Mouse (Mus musculus) layer of hippocampus, adult 9-10 months (tissue): ENCODE data around the gene Caml.
"Not testable (repeated sequence)": the region's sequence is repeated elsewhere in the genome, so short reads cannot be mapped to it uniquely, and the experiment has no call there.

Experiments used
- DNase-seq: peaks from one replicate; pipeline ENCODE4 v3.0.0; 2022; ENCODE audit warnings: low spot score

The Caml gene

DNA sequence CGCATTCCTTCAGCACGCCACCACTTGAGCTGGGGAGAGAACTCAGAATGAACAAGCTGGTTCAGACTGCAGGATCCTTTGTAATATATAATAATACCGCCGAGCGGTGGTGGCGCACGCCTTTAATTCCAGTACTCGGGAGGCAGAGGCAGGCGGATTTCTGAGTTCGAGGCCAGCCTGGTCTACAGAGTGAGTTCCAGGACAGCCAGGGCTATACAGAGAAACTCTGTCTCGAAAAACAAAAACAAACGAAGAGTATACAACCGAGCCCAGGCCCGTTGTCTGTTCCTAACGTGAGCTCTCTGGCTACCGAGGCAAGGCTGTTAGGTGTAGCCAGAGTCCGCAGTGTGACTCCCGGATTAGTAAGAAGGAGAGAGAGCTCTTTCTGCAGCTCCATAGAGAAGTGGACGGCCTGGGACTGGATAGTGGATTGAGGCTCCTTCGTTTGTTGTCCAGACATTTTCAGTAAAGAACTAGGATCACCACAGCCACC lies 603 bp upstream of the Caml start:
- DNase-seq: not testable (repeated sequence)

- peak; percentile 52 for DNase-seq
Observed at GRCm38 (mm10) chr13:55634639-55635127, 11.9 kb downstream of the Caml start, which contains the start of gene Ddx46. Gene Ddx46 (plus strand): TSS chr13:55635027.

- no peak for DNase-seq
Observed at GRCm38 (mm10) chr13:55635146-55635571, 12.4 kb downstream of the Caml start.

- DNase-seq: no peak
Observed at GRCm38 (mm10) chr13:55636185-55636983, 13.6 kb downstream of the Caml start.

DNA sequence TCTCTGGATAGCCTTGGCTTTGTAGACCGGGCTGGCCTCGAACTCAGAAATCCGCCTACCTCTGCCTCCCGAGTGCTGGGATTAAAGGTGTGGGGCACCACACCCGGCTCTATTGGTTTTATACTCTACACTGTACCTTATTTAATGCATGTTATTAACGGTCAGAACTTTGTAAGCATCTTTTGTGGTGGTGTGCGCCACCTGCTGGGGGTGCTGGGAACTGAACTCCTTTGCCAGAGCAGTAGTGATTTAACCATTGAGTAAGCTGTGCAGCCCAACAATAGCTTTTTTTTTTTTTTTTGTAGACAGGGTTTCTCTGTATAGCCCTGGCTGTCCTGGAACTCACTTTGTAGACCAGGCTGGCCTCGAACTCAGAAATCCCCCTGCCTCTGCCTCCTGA lies 17.7 kb downstream of the Caml start:
- peak; percentile 79 for DNase-seq

DNA sequence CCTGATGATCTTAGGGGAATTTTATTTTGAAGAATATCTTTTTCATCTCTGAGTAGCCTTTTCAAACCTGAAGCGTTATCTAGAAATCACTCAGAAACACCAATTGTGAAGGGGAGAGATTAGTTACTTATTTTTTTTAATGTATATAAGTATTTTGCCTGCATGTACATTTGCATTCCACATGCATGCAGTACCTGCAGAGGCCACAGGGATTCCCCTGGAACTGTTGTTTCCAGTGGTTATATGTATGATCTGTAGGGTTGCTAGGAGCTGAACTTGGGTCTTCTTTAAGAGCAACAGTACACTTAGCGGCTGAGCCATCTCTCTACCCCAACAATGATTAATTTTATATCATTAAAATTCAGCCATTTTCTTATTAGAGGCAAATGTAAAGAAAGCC lies 21.7 kb downstream of the Caml start:
- DNase-seq: no peak

- DNase-seq: no peak
Observed at GRCm38 (mm10) chr13:55650098-55650497, 27.3 kb downstream of the Caml start.

GRCm38 (mm10) chr13:55650980-55651379 lies 28.2 kb downstream of the Caml start:
- no peak for DNase-seq

GRCm38 (mm10) chr13:55668550-55668949 lies 45.7 kb downstream of the Caml start:
- DNase-seq: no peak

DNA sequence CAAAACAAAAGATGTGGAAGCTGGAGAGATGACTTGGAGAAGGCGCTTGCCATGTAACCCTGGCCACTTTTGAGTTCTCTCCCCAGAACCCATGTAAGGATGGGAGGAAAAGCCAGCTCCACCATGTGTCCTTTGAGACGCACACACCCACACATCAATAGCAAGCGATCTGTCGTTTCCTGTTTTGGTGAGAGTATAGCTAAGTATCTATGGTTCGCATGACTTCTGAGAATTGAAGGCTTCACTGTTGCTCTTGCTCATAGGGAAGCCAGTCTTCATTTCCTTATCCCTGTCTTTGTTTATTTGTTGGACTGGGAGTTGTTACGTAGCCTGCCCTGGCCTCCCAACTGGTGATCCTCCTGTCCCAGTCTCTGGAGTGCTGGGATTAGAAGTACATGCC lies 49.9 kb downstream of the Caml start:
- no peak for DNase-seq

GRCm38 (mm10) chr13:55677364-55677763 lies 54.6 kb downstream of the Caml start:
- no peak for DNase-seq
